Mouse (Mus musculus) urinary bladder, postnatal 14 days (tissue): ENCODE results near the gene Rasal2.

Experiments used
- DNase-seq: peaks from one replicate; pipeline ENCODE4 v3.0.0; 2021; ENCODE audit warnings: low spot score

Gene Rasal2

DNA sequence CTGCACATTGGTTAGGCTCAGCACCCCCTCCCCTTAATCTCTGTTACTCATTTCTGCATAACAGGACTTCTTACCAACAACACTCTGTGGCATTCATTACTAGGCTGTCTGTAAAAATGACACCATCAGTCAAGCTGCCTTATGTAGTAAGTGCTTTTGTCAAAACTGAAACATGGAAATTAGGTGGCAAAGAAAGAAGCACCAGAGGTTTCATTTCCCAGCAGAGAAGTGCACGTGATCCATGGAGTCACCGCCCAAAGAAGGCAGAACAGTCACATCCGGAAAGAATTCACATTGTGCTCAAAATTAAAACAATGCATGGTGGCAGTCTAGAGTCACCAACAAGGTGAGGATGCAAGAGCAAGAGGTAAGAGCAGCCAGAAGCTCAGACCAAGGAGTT, 271.4 kb downstream of the Rasal2 start:
- no peak for DNase-seq

DNA sequence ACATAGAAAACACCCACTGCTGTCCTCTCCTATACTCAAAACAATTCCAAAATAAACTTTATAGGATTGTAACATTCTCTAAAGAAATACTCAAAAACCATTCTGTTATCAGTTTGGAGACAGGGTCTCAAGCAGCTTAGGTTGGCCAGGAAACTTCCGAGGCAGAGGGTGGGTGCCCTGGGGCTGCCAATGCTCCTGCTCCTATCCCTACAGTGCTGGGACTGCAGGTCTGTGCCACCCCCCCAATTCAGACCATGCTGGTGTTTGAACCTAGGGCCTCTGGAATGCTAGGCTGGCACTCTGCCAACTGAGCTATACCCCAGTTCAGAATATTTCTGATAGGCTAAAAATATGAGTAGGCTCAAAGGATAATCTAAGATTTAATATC, 274.5 kb downstream of the Rasal2 start:
- no peak for DNase-seq

DNA sequence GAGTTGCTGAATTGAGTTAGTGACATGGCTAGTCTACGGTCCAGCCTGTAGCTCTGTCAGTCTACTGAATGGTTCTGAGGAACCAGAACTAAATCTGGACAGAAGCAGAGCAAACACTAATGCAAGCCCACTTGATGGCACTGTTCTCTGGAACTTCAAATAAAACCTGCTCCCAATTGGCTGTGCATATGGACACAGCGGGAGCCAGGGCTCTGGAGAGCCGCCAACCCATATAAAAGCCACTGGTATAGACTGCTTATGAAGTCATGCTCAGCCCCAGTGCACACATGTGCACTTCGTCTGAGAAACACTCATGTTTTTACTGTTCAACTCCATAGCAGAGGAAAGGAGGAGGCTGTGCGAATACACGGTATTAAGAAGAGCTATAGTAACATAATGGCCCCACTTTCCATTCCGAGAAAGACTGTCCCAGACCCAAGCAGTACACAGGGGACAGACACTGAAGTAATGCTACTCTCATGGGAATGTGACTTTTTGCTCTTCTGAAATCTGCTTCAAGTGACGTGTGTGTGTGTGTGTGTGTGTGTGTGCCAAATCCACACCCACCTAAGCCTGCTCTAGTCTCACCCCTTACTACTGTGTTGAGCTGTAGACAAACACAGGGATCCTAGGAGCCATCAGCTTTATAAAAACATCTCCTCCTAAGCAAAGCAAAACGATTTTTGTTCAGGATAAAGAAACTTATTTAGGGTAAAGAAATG, 275.1 kb downstream of the Rasal2 start:
- DNase-seq: no peak

DNA sequence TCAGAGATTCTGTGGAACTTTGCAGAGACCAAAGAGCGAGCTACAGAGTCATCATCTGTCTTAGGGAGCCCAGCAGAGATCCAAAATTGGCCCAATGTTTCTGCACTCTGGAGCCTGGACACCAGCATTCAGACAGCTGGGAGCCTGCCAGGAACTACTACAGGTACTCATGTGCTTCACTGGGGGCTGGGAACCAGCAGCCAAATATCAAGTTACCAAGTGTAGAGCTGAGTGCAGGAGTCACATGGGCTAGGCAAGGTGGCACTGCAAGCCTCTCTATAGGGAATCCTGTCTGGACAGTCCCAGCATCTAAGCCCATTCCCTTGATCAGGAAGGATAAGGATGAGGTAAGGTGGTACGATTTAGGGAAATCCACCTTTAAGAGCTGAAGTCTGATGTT, 284.2 kb downstream of the Rasal2 start:
- DNase-seq: no peak

DNA sequence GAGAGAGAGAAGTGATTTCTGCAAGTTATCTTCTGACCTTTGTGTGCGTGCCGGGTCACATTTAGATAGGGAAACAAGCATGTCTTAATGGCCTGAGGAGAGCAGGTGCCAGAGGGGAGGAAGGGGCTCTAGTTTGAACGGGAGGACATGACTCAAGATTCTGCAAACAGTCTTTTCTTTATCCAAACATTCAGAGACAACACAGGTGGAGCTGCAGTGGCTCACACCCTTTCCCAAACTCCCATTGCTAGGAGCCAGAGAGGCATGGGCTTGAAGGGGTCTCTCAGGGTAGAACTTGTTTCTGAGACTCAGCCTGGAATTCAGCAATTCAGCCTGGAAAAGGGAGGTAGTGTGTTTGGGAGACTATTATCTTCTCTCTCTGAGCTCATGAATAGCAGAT, 288.6 kb downstream of the Rasal2 start:
- no peak for DNase-seq

DNA sequence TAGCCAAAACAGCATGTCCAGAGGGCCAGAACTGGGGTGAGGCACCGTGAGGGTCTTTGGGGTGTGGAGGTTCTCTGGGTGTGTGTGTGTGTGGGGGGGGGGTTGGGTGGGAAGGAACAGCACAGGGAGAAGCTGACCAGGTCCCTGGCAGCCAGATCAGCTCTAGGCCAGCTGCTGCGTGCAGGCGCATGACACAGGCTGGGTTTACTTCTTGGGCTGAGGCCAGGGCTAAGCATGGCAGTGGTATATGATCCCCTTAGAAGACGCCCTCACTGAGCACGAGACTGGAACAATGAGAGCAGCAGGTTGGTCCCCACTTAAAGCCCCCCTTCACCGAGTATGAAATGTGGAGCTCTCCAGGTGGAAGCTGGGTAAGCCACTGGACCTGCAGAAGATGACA, 293.2 kb downstream of the Rasal2 start:
- no peak for DNase-seq

DNA sequence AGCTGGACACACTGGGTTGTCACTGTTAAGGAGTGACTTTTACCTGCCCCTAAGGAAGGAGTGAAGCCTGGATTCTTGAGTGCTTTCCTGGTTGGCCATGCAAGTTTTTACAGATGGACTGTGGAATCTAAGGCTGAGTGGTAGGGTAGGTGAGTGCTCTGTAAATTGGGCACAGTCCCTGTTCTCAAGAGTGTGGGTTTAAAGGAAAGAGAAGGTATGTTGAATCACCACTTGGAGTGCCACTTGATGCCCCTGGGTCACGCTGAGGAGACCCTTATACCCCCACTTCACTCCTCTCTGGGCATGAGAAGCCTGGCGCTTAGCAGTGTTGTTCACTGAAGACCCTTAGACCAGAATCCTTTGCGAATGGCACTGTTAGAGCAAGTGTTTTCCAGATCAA, 295.0 kb downstream of the Rasal2 start:
- no peak for DNase-seq

DNA sequence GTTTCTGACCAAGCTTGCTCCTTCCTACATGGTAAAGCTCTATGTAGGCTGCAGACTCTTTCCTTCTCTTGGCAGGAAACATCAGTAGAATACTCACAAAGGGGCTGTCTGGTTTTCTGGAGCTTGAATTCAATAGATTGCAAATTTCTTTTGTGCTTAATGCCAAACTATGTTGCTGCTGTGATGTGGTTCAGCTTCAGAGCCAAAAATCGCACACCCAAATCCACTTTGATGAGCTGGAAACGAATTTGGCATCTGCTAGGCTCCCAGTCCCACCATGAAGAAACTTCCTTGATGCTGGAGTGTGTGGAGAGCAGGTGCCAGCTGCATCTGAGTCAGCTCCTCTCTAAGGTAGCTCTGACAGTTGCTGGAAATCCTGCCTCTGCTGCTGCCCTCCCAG, 297.9 kb downstream of the Rasal2 start:
- DNase-seq: no peak

DNA sequence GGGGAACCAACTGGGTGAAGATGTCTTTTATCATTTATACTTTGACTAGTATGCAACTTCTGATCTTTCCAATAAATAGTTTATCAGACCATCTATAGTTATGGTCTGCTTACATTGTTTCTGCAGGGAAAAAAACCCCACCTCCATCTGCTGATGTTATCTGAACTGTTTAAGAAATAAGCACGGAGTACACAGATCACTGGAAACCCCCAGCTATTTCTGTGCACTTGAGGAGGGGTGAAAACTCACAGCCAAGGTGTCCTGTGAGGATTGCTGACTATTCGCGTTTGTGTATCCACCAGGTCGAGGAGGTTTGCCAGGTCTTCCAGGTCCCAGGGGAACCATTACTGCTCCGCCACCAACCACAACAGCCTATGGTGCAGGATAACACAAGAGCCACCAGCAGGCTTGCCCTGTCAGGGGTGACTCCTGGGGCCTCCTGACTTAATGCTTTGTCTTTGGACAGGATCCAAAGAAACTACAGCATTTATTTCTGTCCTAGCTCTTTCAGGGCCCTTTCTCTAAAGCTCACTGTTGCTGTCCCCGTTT, 302.0 kb downstream of the Rasal2 start:
- DNase-seq: no peak

DNA sequence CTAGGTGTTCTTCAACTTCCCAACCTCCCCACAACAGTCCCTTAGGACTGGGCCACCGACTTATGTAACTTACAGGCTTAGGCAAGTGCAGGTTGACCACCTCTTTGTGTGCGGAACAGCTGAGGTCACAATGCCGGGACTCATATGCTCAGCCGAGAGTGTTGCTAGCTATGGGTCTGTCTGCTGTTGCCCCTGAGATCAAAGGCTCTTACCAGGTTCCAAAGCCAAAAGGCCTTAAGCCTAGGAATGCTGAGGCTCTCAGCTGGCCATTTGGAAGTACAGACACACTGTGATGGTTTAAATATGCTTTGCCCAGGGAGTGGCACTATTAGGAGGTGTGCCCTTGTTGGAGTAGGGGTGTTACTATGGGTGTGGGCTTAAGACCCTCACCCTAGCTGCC, 303.8 kb downstream of the Rasal2 start, which contains the start of gene Tex35:
Gene Tex35, minus strand, starts transcription at position 101 of the 400 bp plus-strand sequence.
- DNase-seq: no peak

DNA sequence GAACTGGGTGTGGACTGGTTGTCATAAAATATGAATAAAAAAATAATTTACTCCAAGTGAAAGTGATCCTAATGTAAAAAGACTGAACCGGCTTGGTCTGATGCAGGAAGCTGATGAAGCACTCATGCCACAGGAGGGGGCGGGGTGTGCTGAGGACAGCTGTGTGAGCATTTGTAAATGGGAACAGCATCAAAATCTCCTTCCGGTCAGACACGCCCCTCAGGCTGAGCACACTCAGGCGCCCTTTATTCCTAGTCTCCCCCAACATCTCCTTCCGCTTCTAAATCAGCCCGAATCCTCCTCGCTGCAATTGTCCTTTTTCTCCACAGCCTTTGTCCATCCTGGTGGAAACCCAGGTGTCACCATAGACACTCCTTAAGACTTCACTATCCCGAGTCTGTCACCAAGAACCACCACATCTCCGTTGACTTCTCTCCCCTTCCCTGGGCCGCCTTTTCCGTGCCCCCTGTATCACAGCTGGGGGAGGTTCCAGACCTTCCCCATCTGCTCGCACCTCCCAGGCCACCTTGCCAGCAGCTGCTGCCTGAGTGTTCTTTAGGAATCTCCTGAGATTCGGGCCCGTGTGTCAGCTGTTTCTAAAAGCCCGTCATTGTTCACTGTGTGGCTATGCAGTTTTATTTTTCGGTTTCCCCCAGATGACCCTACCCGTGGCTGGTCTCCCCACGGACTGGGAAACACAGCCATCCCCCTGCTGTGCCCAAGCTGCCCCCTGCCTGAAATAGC, 311.1 kb downstream of the Rasal2 start:
- DNase-seq: peak; percentile 34

DNA sequence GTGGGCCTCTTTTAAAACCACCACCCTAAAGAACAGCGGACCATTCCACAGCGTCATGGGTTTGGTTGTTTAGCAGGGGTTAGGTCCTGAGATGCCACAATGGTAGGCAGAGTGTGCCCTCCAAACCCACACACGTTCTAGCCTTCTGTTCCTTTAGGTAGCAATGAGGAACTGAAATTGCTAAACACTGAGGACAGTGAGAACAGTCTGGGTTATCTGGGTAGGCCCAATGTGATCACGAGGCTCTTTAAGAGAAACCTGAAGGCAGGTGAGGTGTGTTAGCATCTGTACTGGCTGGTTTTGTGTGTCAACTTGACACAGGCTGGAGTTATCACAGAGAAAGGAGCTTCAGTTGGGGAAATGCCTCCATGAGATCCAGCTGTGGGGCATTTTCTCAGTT, 316.9 kb downstream of the Rasal2 start:
- DNase-seq: no peak

DNA sequence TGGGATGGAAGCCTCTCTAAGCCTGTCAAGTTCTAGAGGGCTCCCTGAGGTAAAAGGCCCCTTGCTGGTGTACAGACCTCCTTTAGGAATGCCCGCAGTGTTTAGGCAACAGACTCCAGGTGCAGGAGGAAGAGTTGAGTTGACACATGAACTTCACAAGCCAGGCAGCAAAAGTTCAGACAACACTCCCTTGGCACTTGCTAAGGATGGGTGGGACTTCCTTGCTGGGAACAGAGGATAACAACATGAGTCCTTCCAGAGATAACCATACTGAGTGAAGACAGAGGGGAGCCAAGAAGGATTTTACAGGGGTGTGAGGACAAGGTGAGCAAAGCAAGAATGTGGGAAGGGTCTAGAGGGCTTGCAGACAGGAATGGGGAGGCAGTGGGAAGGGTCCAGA, 319.8 kb downstream of the Rasal2 start:
- DNase-seq: no peak

DNA sequence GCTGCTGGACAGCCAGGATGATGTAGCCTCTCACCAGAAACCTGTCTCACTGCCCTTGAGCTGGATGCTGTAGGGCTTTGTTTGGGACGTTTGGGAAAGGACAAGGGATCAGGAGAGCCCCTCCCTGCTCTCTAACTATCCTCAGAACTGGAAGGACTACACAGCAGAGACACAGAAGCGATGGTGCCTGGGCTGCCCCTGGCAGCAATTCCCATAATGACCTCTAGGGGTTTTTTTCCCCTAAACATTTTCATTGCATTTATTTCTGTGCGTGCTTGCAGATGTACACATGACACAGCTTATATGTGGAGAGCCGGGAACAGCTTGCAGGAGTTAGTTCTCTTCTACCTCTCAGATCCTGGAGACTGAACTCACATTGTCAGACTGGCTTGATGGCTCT, 320.3 kb downstream of the Rasal2 start:
- no peak for DNase-seq

DNA sequence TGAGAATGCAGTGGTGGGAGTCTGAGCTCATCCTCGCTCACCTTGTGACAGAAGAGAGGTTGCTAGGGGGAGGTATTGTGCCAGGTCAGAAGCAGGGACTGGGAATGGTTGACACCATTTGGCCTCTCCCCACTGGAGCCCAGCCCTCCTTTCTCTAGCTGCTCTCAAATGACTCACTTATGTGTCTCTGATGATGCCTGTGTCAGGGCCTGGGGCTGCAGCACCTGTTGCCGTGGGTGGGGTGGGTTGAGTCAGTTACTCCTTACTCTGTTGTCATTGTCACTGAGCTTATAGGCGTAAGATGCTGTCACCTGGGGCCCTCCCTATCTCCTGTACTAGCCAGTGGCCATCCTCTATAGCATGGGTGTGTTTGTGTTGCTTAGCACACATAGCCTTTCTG, 321.6 kb downstream of the Rasal2 start:
- no peak for DNase-seq

DNA sequence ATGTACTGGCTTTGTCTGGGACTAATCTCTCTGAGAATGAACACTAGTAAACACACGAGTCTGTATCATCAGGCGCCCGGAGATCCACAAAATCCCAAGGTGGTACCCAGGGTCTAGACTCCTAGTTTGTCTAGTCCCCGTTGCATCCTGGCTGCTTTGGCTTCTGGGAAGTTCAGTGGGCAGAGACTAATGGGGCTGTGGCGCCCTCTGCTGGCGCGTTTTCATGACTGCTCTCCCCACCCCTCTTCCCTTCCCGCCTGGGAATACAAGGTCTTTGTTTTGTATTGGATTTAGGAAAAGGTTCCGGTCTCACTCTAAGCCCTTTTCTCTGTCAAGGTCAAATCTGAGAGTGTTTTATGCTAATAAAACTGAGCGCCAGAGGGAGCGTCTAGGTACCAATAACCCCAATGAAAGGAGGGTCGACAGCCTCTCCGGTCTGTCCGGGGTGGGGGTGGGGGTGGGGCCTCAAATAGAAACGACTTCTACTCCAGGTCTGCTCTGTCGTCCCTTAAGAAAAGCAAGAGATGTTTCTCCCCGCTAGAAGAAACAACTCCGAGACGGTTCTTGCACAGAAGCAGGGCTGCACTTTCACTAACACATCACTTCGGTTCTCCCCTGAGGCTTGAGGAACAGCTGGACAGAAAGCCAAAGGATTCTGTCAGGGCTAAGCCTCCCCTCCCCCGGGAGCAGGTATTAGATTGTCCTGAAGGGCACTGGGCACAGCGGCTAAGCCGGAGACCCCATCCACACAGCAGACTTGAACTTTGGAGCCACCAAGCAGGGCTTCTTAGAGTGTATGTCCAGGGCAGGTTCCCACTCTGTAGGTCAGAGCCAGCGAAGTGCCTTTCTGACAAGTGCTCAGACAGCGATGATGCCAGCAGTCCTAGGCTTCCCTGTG, 326.0 kb downstream of the Rasal2 start:
- DNase-seq: peak; percentile 59
